Mouse (Mus musculus): Measurements from ENCODE around the gene Rnase4.

Gene Rnase4

GRCm38 (mm10) chr14:51088970-51089673 is 1.8 kb upstream of the Rnase4 start:
- DNase-seq (ENCODE audit: low spot score): peak; percentile 99

- no peak for DNase-seq (ENCODE audit: low spot score)
Observed at GRCm38 (mm10) chr14:51089674-51090076, 1.2 kb upstream of the Rnase4 start.

- peak; percentile 90 for DNase-seq (ENCODE audit: low spot score)
Observed at GRCm38 (mm10) chr14:51090077-51090781, 648 bp upstream of the Rnase4 start.

GRCm38 (mm10) chr14:51092073-51092620 is 1.3 kb downstream of the Rnase4 start:
- no peak for DNase-seq (ENCODE audit: low spot score)

GRCm38 (mm10) chr14:51093496-51093895 is 2.6 kb downstream of the Rnase4 start:
- DNase-seq (ENCODE audit: low spot score): no peak

- peak; percentile 31 for DNase-seq (ENCODE audit: low spot score)
Observed at GRCm38 (mm10) chr14:51094096-51094875, 3.4 kb downstream of the Rnase4 start.

GRCm38 (mm10) chr14:51094921-51095320 is 4.0 kb downstream of the Rnase4 start:
- DNase-seq (ENCODE audit: low spot score): no peak

- DNase-seq (ENCODE audit: low spot score): peak; percentile 86
Observed at GRCm38 (mm10) chr14:51095736-51096524, 5.1 kb downstream of the Rnase4 start.

- DNase-seq (ENCODE audit: low spot score): peak; percentile 42
Observed at GRCm38 (mm10) chr14:51098300-51098699, 7.4 kb downstream of the Rnase4 start.

GRCm38 (mm10) chr14:51098921-51099320 is 8.0 kb downstream of the Rnase4 start:
- peak; percentile 40 for DNase-seq (ENCODE audit: low spot score)

- DNase-seq (ENCODE audit: low spot score): no peak
Observed at GRCm38 (mm10) chr14:51101284-51101683, 10.4 kb downstream of the Rnase4 start.

GRCm38 (mm10) chr14:51103217-51103616 is 12.3 kb downstream of the Rnase4 start:
- DNase-seq (ENCODE audit: low spot score): peak; percentile 30

- no peak for DNase-seq (ENCODE audit: low spot score)
Observed at GRCm38 (mm10) chr14:51104366-51104765, 13.5 kb downstream of the Rnase4 start.

- peak; percentile 48 for DNase-seq (ENCODE audit: low spot score)
Observed at GRCm38 (mm10) chr14:51106449-51106967, 15.6 kb downstream of the Rnase4 start.

- DNase-seq (ENCODE audit: low spot score): no peak
Observed at GRCm38 (mm10) chr14:51111966-51112365, 21.1 kb downstream of the Rnase4 start.

- no peak for DNase-seq (ENCODE audit: low spot score)
Observed at GRCm38 (mm10) chr14:51113476-51113875, 22.6 kb downstream of the Rnase4 start.

- no peak for DNase-seq (ENCODE audit: low spot score)
Observed at GRCm38 (mm10) chr14:51113916-51114560, 23.2 kb downstream of the Rnase4 start, which contains the start of gene Eddm3b. TSS of gene Eddm3b (plus strand) at chr14:51114426.

GRCm38 (mm10) chr14:51125684-51126083 is 34.8 kb downstream of the Rnase4 start:
- no peak for DNase-seq (ENCODE audit: low spot score)

- no peak for DNase-seq (ENCODE audit: low spot score)
Observed at GRCm38 (mm10) chr14:51127648-51128258, 36.9 kb downstream of the Rnase4 start.
